9 mouse cellular contexts compared by ENCODE assay signal in genomic region chr7:98572223-98572868, GRCm38 (mm10).
A peak's percentile ranks its signal among the peaks of the same experiment; 100 is the strongest.
DNase-seq lines count a peak whose midpoint lies in the region; ATAC-seq and TF ChIP-seq lines count a peak whose summit lies in the region.
"Had no signal": no experiment of that assay in that cellular context is flagged by ENCODE, and none has a peak within 500 bp of the region (broad histone marks: within the 10 kb centered on the region; RNA-seq: fewer than 3 reads in every experiment).

No protein-coding gene starts in this region.

- no peak for TF ChIP-seq CTCF in left cerebral cortex, adult 2 months (IDR thresholded peaks at IDR 0.05)

- H3K9me3 ChIP-seq in heart, embryonic 16.5 days (replicated peaks; ENCODE audit: control insufficient read depth, low read length), result no peaks in the 10 kb centered on the region
- no peaks in the 10 kb centered on the region for H3K9me3 ChIP-seq in limb, embryonic 10.5 days (replicated peaks)

- H3K4me1 ChIP-seq in heart, embryonic 16.5 days (ENCODE audit: control insufficient read depth, insufficient read depth, low read length), result peaks cover 27% of the 10 kb centered on the region
- peaks cover 25% of the 10 kb centered on the region for H3K4me1 ChIP-seq in limb, embryonic 10.5 days

- no peak overlapping the region; the same call in 1 of the 2 replicates for H3K9ac ChIP-seq in heart, embryonic 16.5 days (ENCODE audit: low read length)

- peak; percentile 61 for ATAC-seq in heart, embryonic 16.5 days (replicated peaks; ENCODE audit: extremely low read depth, insufficient read depth, low FRiP score)

- H3K27ac ChIP-seq in left cerebral cortex, adult 2 months, result 0 out of 2 replicates have a peak overlapping the region, but pooled peaks have one; percentile 7
- H3K27ac ChIP-seq in heart, embryonic 16.5 days (ENCODE audit: low read length), result peak overlapping the region; percentile 57
- peak overlapping the region; percentile 39 for H3K27ac ChIP-seq in limb, embryonic 10.5 days
- H3K27ac ChIP-seq: macrophage had no signal

- intact Hi-C loops in left cerebral cortex, adult 2 months (cut with DNase I), result no loop called here

- H3K36me3 ChIP-seq in heart, embryonic 16.5 days (ENCODE audit: control insufficient read depth, insufficient read depth), result no peaks in the 10 kb centered on the region
- no peaks in the 10 kb centered on the region for H3K36me3 ChIP-seq in limb, embryonic 10.5 days

- no peak for DNase-seq in left cerebral cortex, adult 2 months (ENCODE audit: extremely low spot score in 1 of 2, low spot score in 2 of 2)
- no peak for DNase-seq in left cerebral cortex, adult 9 months (ENCODE audit: low spot score in 2 of 2)
- no peak for DNase-seq in limb, embryonic 10.5 days (ENCODE audit: low spot score)
- peak; percentile 26 for DNase-seq in ovary, postnatal 14 days (ENCODE audit: low spot score)
- DNase-seq in c-Kit-positive CD71-positive TER-119-positive erythroid progenitor cells, embryonic 14.5 days (ENCODE audit: low spot score), result no peak
- DNase-seq in cerebellum, postnatal 25 days, result no peak
- no peak for DNase-seq in cerebellum, adult 18-20 months

- H3K27me3 ChIP-seq in heart, embryonic 16.5 days (ENCODE audit: control insufficient read depth, insufficient read depth, low read length), result no peaks in the 10 kb centered on the region
- no peaks in the 10 kb centered on the region for H3K27me3 ChIP-seq in limb, embryonic 10.5 days (ENCODE audit: low read depth, poor library complexity, severe bottlenecking)

- H3K4me2 ChIP-seq in heart, embryonic 16.5 days (ENCODE audit: low read depth, low read length), result no peak overlapping the region

- H3K4me3 ChIP-seq in left cerebral cortex, adult 2 months, result no peak overlapping the region
- H3K4me3 ChIP-seq in heart, embryonic 16.5 days (ENCODE audit: low read length), result no peak overlapping the region
- H3K4me3 ChIP-seq in limb, embryonic 10.5 days, result no peak overlapping the region

- WGBS in heart, embryonic 16.5 days, result 26% methylated on average over 10 of the region's 10 CpGs
- 52% methylated on average over 10 of the region's 10 CpGs for WGBS in limb, embryonic 10.5 days

Comparison
In these comparisons a context has a peak if more than half of its experiments do, and no peak if none do; other contexts are left out.
1. H3K27ac ChIP-seq: peak in every context shown above with its lines; median percentile 57 in heart, embryonic 16.5 days; 39 in limb, embryonic 10.5 days; 7 in left cerebral cortex, adult 2 months.